8 mouse cellular contexts compared by ENCODE assay signal in genomic region chr6:65453465-65453864, GRCm38 (mm10).
A peak's percentile ranks its signal among the peaks of the same experiment; 100 is the strongest.
DNase-seq lines count a peak whose midpoint lies in the region; ATAC-seq and TF ChIP-seq lines count a peak whose summit lies in the region.

No protein-coding gene starts in this region.

- no peaks in the 10 kb centered on the region for H3K36me3 ChIP-seq in embryonic facial prominence, embryonic 11.5 days (replicated peaks; ENCODE audit: control insufficient read depth, insufficient read depth, low read depth, low read length)
- no peaks in the 10 kb centered on the region for H3K36me3 ChIP-seq in embryonic facial prominence, embryonic 10.5 days (replicated peaks)
- no peaks in the 10 kb centered on the region for H3K36me3 ChIP-seq in lung, embryonic 14.5 days (ENCODE audit: insufficient read depth)
- no peaks in the 10 kb centered on the region for H3K36me3 ChIP-seq in stomach, embryonic 14.5 days (ENCODE audit: control insufficient read depth, insufficient read depth, low read length)

- TF ChIP-seq CTCF in lung, embryonic 14.5 days (IDR thresholded peaks at IDR 0.05; ENCODE audit: low read depth) = peak; percentile 57

- H3K27ac ChIP-seq in embryonic facial prominence, embryonic 11.5 days (replicated peaks; ENCODE audit: low read depth, low read length) = no peak overlapping the region
- no peak overlapping the region for H3K27ac ChIP-seq in embryonic facial prominence, embryonic 10.5 days (replicated peaks)
- no peak overlapping the region for H3K27ac ChIP-seq in lung, embryonic 14.5 days (ENCODE audit: low read depth)
- no peak overlapping the region for H3K27ac ChIP-seq in stomach, embryonic 14.5 days (ENCODE audit: low read length)

- no peaks in the 10 kb centered on the region for H3K27me3 ChIP-seq in embryonic facial prominence, embryonic 11.5 days (ENCODE audit: control insufficient read depth, insufficient read depth, low read length)
- H3K27me3 ChIP-seq in embryonic facial prominence, embryonic 10.5 days (replicated peaks; ENCODE audit: low read depth, poor library complexity, severe bottlenecking) = no peaks in the 10 kb centered on the region
- H3K27me3 ChIP-seq in lung, embryonic 14.5 days (ENCODE audit: insufficient read depth, low read length) = no peaks in the 10 kb centered on the region
- H3K27me3 ChIP-seq in stomach, embryonic 14.5 days (ENCODE audit: control insufficient read depth, insufficient read depth, low read length) = no peaks in the 10 kb centered on the region

- no peak overlapping the region for H3K9ac ChIP-seq in embryonic facial prominence, embryonic 11.5 days (replicated peaks; ENCODE audit: low read length)
- H3K9ac ChIP-seq in lung, embryonic 14.5 days = no peak overlapping the region
- no peak overlapping the region for H3K9ac ChIP-seq in stomach, embryonic 14.5 days (replicated peaks; ENCODE audit: low read depth, low read length)

- DNase-seq in embryonic facial prominence, embryonic 11.5 days (ENCODE audit: low spot score) = peak; percentile 64
- DNase-seq in embryonic facial prominence, embryonic 10.5 days (ENCODE audit: low spot score) = no peak
- DNase-seq in right cerebral cortex, adult 2 months (ENCODE audit: low spot score in 2 of 2) = peak; percentile 8 to 24
- no peak for DNase-seq in right cerebral cortex, postnatal 4 days
- peak; percentile 78 for DNase-seq in lung, embryonic 14.5 days

- ATAC-seq in embryonic facial prominence, embryonic 11.5 days (replicated peaks; ENCODE audit: insufficient number of reproducible peaks, low FRiP score, low TSS enrichment, low read depth) = peak; percentile 14; the same call in 1 of the 2 replicates
- peak; percentile 76 for ATAC-seq in granulocyte monocyte progenitor cell, adult 5-6 weeks (replicated peaks; ENCODE audit: poor library complexity, severe bottlenecking)
- peak; percentile 73; the same call in 1 of the 2 replicates for ATAC-seq in lung, embryonic 14.5 days (ENCODE audit: insufficient read depth)
- peak; percentile 49; the same call in 1 of the 2 replicates for ATAC-seq in stomach, embryonic 14.5 days (ENCODE audit: insufficient number of reproducible peaks, insufficient read depth, low FRiP score, low read depth)
- ATAC-seq in erythroid progenitor cell, adult 5-6 weeks (replicated peaks; ENCODE audit: low FRiP score, poor library complexity, severe bottlenecking) = no peak

- H3K4me2 ChIP-seq in embryonic facial prominence, embryonic 11.5 days (ENCODE audit: low read depth, low read length) = no peak overlapping the region
- no peak overlapping the region for H3K4me2 ChIP-seq in lung, embryonic 14.5 days
- H3K4me2 ChIP-seq in stomach, embryonic 14.5 days (replicated peaks; ENCODE audit: low read depth, low read length) = no peak overlapping the region

- H3K9me3 ChIP-seq in embryonic facial prominence, embryonic 11.5 days (replicated peaks; ENCODE audit: control insufficient read depth, low read length) = no peaks in the 10 kb centered on the region
- H3K9me3 ChIP-seq in embryonic facial prominence, embryonic 10.5 days = no peaks in the 10 kb centered on the region
- no peaks in the 10 kb centered on the region for H3K9me3 ChIP-seq in lung, embryonic 14.5 days (ENCODE audit: low read depth, low read length)
- no peaks in the 10 kb centered on the region for H3K9me3 ChIP-seq in stomach, embryonic 14.5 days (ENCODE audit: control insufficient read depth, low read depth, low read length)

- no peaks in the 10 kb centered on the region for H3K4me1 ChIP-seq in embryonic facial prominence, embryonic 11.5 days (ENCODE audit: control insufficient read depth, insufficient read depth, low read length)
- H3K4me1 ChIP-seq in embryonic facial prominence, embryonic 10.5 days = no peaks in the 10 kb centered on the region
- H3K4me1 ChIP-seq in lung, embryonic 14.5 days (ENCODE audit: insufficient read depth) = no peaks in the 10 kb centered on the region
- no peaks in the 10 kb centered on the region for H3K4me1 ChIP-seq in stomach, embryonic 14.5 days (ENCODE audit: control insufficient read depth, insufficient read depth, low read length)

- no peak overlapping the region for H3K4me3 ChIP-seq in embryonic facial prominence, embryonic 11.5 days (ENCODE audit: low read depth, low read length)
- H3K4me3 ChIP-seq in embryonic facial prominence, embryonic 10.5 days = no peak overlapping the region
- no peak overlapping the region for H3K4me3 ChIP-seq in lung, embryonic 14.5 days (ENCODE audit: low read depth, low read length)
- no peak overlapping the region for H3K4me3 ChIP-seq in stomach, embryonic 14.5 days (ENCODE audit: low read depth, low read length)

Comparison
In these comparisons a context has a peak if more than half of its experiments do, and no peak if none do; other contexts are left out.
1. DNase-seq: peak in embryonic facial prominence, embryonic 11.5 days (single experiment), right cerebral cortex, adult 2 months (2 of 2) and lung, embryonic 14.5 days (single experiment); none in embryonic facial prominence, embryonic 10.5 days (single experiment) and right cerebral cortex, postnatal 4 days (single experiment).